Mouse (Mus musculus) cerebellum, adult 2 months (tissue): ENCODE measurements around the gene Foxb1. TPM values are rescaled to one million over a fixed set of nuclear protein-coding genes. Genes with fewer than 3 reads are reported as not detected.

Experiments
- DNase-seq, 2 experiments: peaks; one replicate each; pipeline ENCODE4 v3.0.0; 2021
- H3K27ac ChIP-seq: fragments of 200-500 bp; 2 replicates; pipeline ENCODE4 v1.5.1; 2012; ENCODE audit warnings: low read length, control low read depth, inconsistent platforms; ENCODE audit not compliant: insufficient read depth
- H3K27me3 ChIP-seq: fragments of 200-500 bp; 2 replicates; pipeline ENCODE4 v1.6.1; 2012; ENCODE audit warnings: inconsistent platforms, mild to moderate bottlenecking, low read length, moderate library complexity; ENCODE audit not compliant: control insufficient read depth, insufficient read depth
- H3K4me1 ChIP-seq: fragments of 200-500 bp; 2 replicates; pipeline ENCODE4 v1.6.1; 2011; ENCODE audit warnings: low read length; ENCODE audit not compliant: control insufficient read depth, insufficient read depth
- H3K4me3 ChIP-seq: fragments of 200-500 bp; replicated peaks from 2 replicates; pipeline ENCODE3; 2011; ENCODE audit warnings: mild to moderate bottlenecking, low read depth, low read length, control low read depth; ENCODE audit not compliant: insufficient read depth
- CTCF ChIP-seq: fragments of 200-500 bp; IDR thresholded peaks from 2 replicates; pipeline ENCODE4 v1.5.1; 2011; ENCODE audit warnings: low read depth, mild to moderate bottlenecking, control low read depth, low read length, moderate library complexity, borderline replicate concordance; ENCODE audit not compliant: insufficient read depth
- POLR2A ChIP-seq: fragments of 200-500 bp; IDR thresholded peaks from 2 replicates; pipeline ENCODE4 v1.6.1; 2011; ENCODE audit warnings: low read length, control low read depth, borderline replicate concordance; ENCODE audit not compliant: insufficient read depth
- WGBS: fragments of 180-500 bp; shearing (Covaris S2); methylation state at CpG from one replicate; pipeline ENCODE4 v1.1.7; 2018; 5-methylcytosine and 5-hydroxymethylcytosine counted together
- polyA plus RNA-seq: library from polyadenylated mRNA; depleted of rRNA; stranded (reverse); fragments of >200 nt; gene quantifications from 2 replicates; pipeline ENCODE4 v1.2.3, GENCODE M21; 2012; rRNA removed

Foxb1 gene
- polyA plus RNA-seq, 1 experiment, result 1.2 TPM

DNA sequence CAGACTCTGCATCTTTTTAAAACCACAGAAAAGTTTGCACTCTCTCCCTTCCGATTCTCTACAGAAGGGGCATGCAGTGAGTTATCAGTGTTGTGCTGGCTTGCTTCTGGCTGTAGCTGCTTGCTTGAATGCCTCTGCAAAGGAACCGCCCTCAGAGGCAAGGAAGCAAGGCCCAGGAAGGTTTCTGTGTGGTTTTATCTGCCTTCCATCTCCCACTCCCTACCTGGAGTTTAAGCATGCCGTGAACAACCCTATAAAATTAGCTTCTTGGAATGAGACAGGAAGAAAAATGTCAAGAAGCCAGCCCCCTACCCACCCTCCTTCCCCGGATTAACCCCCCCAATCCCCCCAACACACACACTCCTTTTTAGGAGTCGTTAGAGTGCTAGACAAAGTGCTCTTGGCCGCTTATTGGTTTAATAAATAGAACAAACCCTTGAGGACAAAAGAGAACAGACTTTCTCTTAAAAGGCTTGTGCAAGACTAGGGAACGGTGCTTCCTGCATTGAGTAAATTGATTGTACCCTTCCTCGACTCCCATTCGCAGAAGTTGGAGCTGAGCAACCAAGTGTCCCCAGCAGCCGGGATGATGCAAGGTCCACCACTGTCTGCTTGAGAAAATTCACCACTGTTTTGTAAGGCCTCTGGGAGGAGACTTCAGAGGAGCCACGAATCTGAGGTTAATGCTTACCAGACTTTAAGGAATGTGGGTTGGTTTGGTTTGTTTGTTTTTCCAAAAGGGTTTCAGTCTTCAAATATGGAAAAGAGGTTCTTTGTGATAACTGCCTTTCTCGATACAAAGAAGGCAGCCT lies 47.8 kb downstream of the Foxb1 start:
- Histone ChIP-seq H3K4me3 (no peak overlapping the region), H3K27me3 (peaks cover 3% of the 10 kb centered on the region; the same call in 1 of the 2 replicates), H3K27ac (no peak overlapping the region), H3K4me1 (no peaks in the 10 kb centered on the region)
- WGBS, result 36% methylated on average over 12 of the region's 12 CpGs
- no peak for DNase-seq
- TF ChIP-seq POLR2A (no peak), CTCF (no peak)

Other genes with a start within 250 kb of the Foxb1 start
- 43.7 and 46.1 TPM in 2 replicates for gene Bnip2, start 228.5 kb upstream of the Foxb1 start, polyA plus RNA-seq